Mouse (Mus musculus) stomach, embryonic 14.5 days (tissue): ENCODE measurements around the gene Zbtb16. TPM values are rescaled to one million over a fixed set of nuclear protein-coding genes. Genes with fewer than 3 reads are reported as not detected.

ENCODE experiments used
- ATAC-seq: fragments of 200-750 bp; cut with Nextera tagmentation; 2 replicates; pipeline ENCODE4 v1.8.0; 2017; ENCODE audit warnings: low read depth, moderate TSS enrichment; ENCODE audit not compliant: insufficient number of reproducible peaks, insufficient read depth, low FRiP score
- H3K27ac ChIP-seq: fragments of 300-500 bp; sonication (generic); 2 replicates; pipeline ENCODE4 v1.5.1; 2014; ENCODE audit warnings: mild to moderate bottlenecking, low read length, moderate library complexity, mixed read lengths
- H3K27me3 ChIP-seq: fragments of 300-500 bp; sonication (generic); 2 replicates; pipeline ENCODE4 v1.6.1; 2014; ENCODE audit warnings: low read length, control low read depth, mixed read lengths; ENCODE audit not compliant: control insufficient read depth, insufficient read depth
- H3K36me3 ChIP-seq: fragments of 300-500 bp; sonication (generic); 2 replicates; pipeline ENCODE4 v1.6.1; 2014; ENCODE audit warnings: mild to moderate bottlenecking, control low read depth, low read length, moderate library complexity, mixed read lengths; ENCODE audit not compliant: control insufficient read depth, insufficient read depth
- H3K4me1 ChIP-seq: fragments of 300-500 bp; sonication (generic); 2 replicates; pipeline ENCODE4 v1.6.1; 2014; ENCODE audit warnings: low read length, control low read depth, mixed read lengths; ENCODE audit not compliant: control insufficient read depth, insufficient read depth
- H3K4me2 ChIP-seq: fragments of 300-500 bp; sonication (generic); replicated peaks from 2 replicates; pipeline ENCODE4 v1.6.1; 2014; ENCODE audit warnings: low read depth, low read length, control low read depth
- H3K4me3 ChIP-seq: fragments of 300-500 bp; sonication (generic); 2 replicates; pipeline ENCODE4 v1.5.1; 2014; ENCODE audit warnings: low read depth, low read length, control low read depth
- H3K9ac ChIP-seq: fragments of 300-500 bp; sonication (generic); replicated peaks from 2 replicates; pipeline ENCODE4 v1.6.1; 2014; ENCODE audit warnings: low read depth, mild to moderate bottlenecking, control low read depth, low read length, moderate library complexity, mixed read lengths
- H3K9me3 ChIP-seq: fragments of 300-500 bp; sonication (generic); 2 replicates; pipeline ENCODE4 v1.6.1; 2016; ENCODE audit warnings: low read depth, low read length, control low read depth; ENCODE audit not compliant: control insufficient read depth
- WGBS: fragments of 180-500 bp; shearing (Covaris S2); extraction: QIAGEN DNeasy Blood & Tissue Kit; methylation state at CpG from one replicate; pipeline ENCODE4 v1.1.7; 2014; 5-methylcytosine and 5-hydroxymethylcytosine counted together
- polyA plus RNA-seq: library from polyadenylated mRNA; unstranded; fragments of >200 nt; fragmentation: Nextera tagmentation; extraction: Ambion mirVana; gene quantifications from 2 replicates; pipeline ENCODE4 v1.2.1, GENCODE M21; 2014

The Zbtb16 gene
- polyA plus RNA-seq, 1 experiment from 2014 or later, result 6.6 TPM

- H3K4me1 ChIP-seq, result peaks cover 13% of the 10 kb centered on the region; the same call in 1 of the 2 replicates
- no peaks in the 10 kb centered on the region for H3K27me3 ChIP-seq
- H3K9ac ChIP-seq, result no peak overlapping the region
- H3K4me3 ChIP-seq, result no peak overlapping the region
- H3K4me2 ChIP-seq, result no peak overlapping the region
- no peaks in the 10 kb centered on the region for H3K9me3 ChIP-seq
- WGBS, result 25% methylated on average over 18 of the region's 18 CpGs
- ATAC-seq, result no peak
- no peak overlapping the region for H3K27ac ChIP-seq
- no peaks in the 10 kb centered on the region for H3K36me3 ChIP-seq
Observed at GRCm38 (mm10) chr9:48822586-48823318, 13.3 kb downstream of the Zbtb16 start.

- no peaks in the 10 kb centered on the region for H3K9me3 ChIP-seq
- H3K4me3 ChIP-seq, result no peak overlapping the region
- no peak overlapping the region for H3K9ac ChIP-seq
- no peaks in the 10 kb centered on the region for H3K36me3 ChIP-seq
- peaks cover 13% of the 10 kb centered on the region; the same call in 1 of the 2 replicates for H3K4me1 ChIP-seq
- 68% methylated on average over 15 of the region's 15 CpGs for WGBS
- no peak overlapping the region for H3K4me2 ChIP-seq
- no peak for ATAC-seq
- no peaks in the 10 kb centered on the region for H3K27me3 ChIP-seq
- no peak overlapping the region for H3K27ac ChIP-seq
Observed at GRCm38 (mm10) chr9:48821916-48822585, 14.0 kb downstream of the Zbtb16 start.

GRCm38 (mm10) chr9:48821431-48821830 lies 14.6 kb downstream of the Zbtb16 start:
- Histone ChIP-seq H3K27ac (no peak overlapping the region), H3K4me1 (peaks cover 13% of the 10 kb centered on the region; the same call in 1 of the 2 replicates), H3K4me3 (no peak overlapping the region), H3K4me2 (no peak overlapping the region), H3K9ac (no peak overlapping the region), H3K9me3 (no peaks in the 10 kb centered on the region), H3K27me3 (no peaks in the 10 kb centered on the region), H3K36me3 (no peaks in the 10 kb centered on the region)
- ATAC-seq, result no peak
- WGBS, result 76% methylated on average over 9 of the region's 9 CpGs

- WGBS, result 25% methylated on average over 3 of the region's 3 CpGs
- Histone ChIP-seq H3K4me3 (no peak overlapping the region), H3K4me2 (no peak overlapping the region), H3K36me3 (no peaks in the 10 kb centered on the region), H3K9me3 (no peaks in the 10 kb centered on the region), H3K4me1 (peaks cover 13% of the 10 kb centered on the region; the same call in 1 of the 2 replicates), H3K9ac (no peak overlapping the region), H3K27me3 (no peaks in the 10 kb centered on the region), H3K27ac (no peak overlapping the region; the same call in 1 of the 2 replicates)
- ATAC-seq, result no peak; the same call in 1 of the 2 replicates
Observed at GRCm38 (mm10) chr9:48820791-48821190, 15.2 kb downstream of the Zbtb16 start.

- no peaks in the 10 kb centered on the region for H3K36me3 ChIP-seq
- no peaks in the 10 kb centered on the region for H3K27me3 ChIP-seq
- no peak for ATAC-seq
- peaks cover 13% of the 10 kb centered on the region; the same call in 1 of the 2 replicates for H3K4me1 ChIP-seq
- H3K9ac ChIP-seq, result no peak overlapping the region
- H3K27ac ChIP-seq, result peak overlapping the region; percentile 48; the same call in 1 of the 2 replicates
- WGBS, result 45% methylated on average over 10 of the region's 10 CpGs
- no peak overlapping the region for H3K4me2 ChIP-seq
- no peak overlapping the region for H3K4me3 ChIP-seq
- H3K9me3 ChIP-seq, result no peaks in the 10 kb centered on the region
Observed at GRCm38 (mm10) chr9:48819695-48820094, 16.3 kb downstream of the Zbtb16 start.

- H3K4me2 ChIP-seq, result no peak overlapping the region
- H3K4me3 ChIP-seq, result no peak overlapping the region
- H3K27me3 ChIP-seq, result no peaks in the 10 kb centered on the region
- H3K9ac ChIP-seq, result no peak overlapping the region
- H3K27ac ChIP-seq, result no peak overlapping the region; the same call in 1 of the 2 replicates
- H3K36me3 ChIP-seq, result no peaks in the 10 kb centered on the region
- peak; percentile 60; the same call in 1 of the 2 replicates for ATAC-seq
- peaks cover 13% of the 10 kb centered on the region; the same call in 1 of the 2 replicates for H3K4me1 ChIP-seq
- 69% methylated on average over 3 of the region's 3 CpGs for WGBS
- no peaks in the 10 kb centered on the region for H3K9me3 ChIP-seq
Observed at GRCm38 (mm10) chr9:48819137-48819536, 16.9 kb downstream of the Zbtb16 start.

- Histone ChIP-seq H3K36me3 (no peaks in the 10 kb centered on the region), H3K27ac (no peak overlapping the region), H3K9ac (no peak overlapping the region), H3K4me3 (no peak overlapping the region), H3K9me3 (no peaks in the 10 kb centered on the region), H3K27me3 (no peaks in the 10 kb centered on the region), H3K4me1 (peaks cover 9% of the 10 kb centered on the region; the same call in 1 of the 2 replicates), H3K4me2 (no peak overlapping the region)
- no peak for ATAC-seq
- 75% methylated on average over 4 of the region's 4 CpGs for WGBS
Observed at GRCm38 (mm10) chr9:48817907-48818306, 18.1 kb downstream of the Zbtb16 start.

- H3K9ac ChIP-seq, result no peak overlapping the region
- H3K4me2 ChIP-seq, result no peak overlapping the region
- no peak overlapping the region; the same call in 1 of the 2 replicates for H3K27ac ChIP-seq
- H3K4me3 ChIP-seq, result no peak overlapping the region
- H3K27me3 ChIP-seq, result no peaks in the 10 kb centered on the region
- WGBS, result 75% methylated on average over 7 of the region's 7 CpGs
- peaks cover 9% of the 10 kb centered on the region; the same call in 1 of the 2 replicates for H3K4me1 ChIP-seq
- ATAC-seq, result no peak
- no peaks in the 10 kb centered on the region for H3K9me3 ChIP-seq
- no peaks in the 10 kb centered on the region for H3K36me3 ChIP-seq
Observed at GRCm38 (mm10) chr9:48817399-48817793, 18.6 kb downstream of the Zbtb16 start.
